Mouse (Mus musculus) lung, embryonic 16.5 days (tissue): Measurements from ENCODE around the gene Tmeff2. TPM values are rescaled to one million over a fixed set of nuclear protein-coding genes. Genes with fewer than 3 reads are reported as not detected.

Experiments used
- ATAC-seq: fragments of 200-750 bp; cut with Nextera tagmentation; 2 replicates; pipeline ENCODE4 v1.8.0; 2017; ENCODE audit warnings: low read depth, mild to moderate bottlenecking, moderate library complexity
- H3K27ac ChIP-seq: fragments of 300-500 bp; sonication (generic); 2 replicates; pipeline ENCODE4 v1.5.1; 2014; ENCODE audit warnings: mild to moderate bottlenecking, control low read depth, low read length
- H3K27me3 ChIP-seq: fragments of 300-500 bp; sonication (generic); 2 replicates; pipeline ENCODE4 v1.6.1; 2014; ENCODE audit warnings: low read depth, low read length, mixed read lengths; ENCODE audit not compliant: control insufficient read depth, insufficient read depth
- H3K36me3 ChIP-seq: fragments of 300-500 bp; sonication (generic); 2 replicates; pipeline ENCODE4 v1.6.1; 2014; ENCODE audit warnings: low read length; ENCODE audit not compliant: control insufficient read depth, insufficient read depth
- H3K4me1 ChIP-seq: fragments of 300-500 bp; sonication (generic); replicated peaks from 2 replicates; pipeline ENCODE4 v1.6.1; 2014; ENCODE audit warnings: low read length, mixed read lengths; ENCODE audit not compliant: control insufficient read depth, insufficient read depth
- H3K4me2 ChIP-seq: fragments of 300-500 bp; sonication (generic); 2 replicates; pipeline ENCODE4 v1.6.1; 2014; ENCODE audit warnings: low read depth, low read length, control low read depth
- H3K4me3 ChIP-seq: fragments of 300-500 bp; sonication (generic); 2 replicates; pipeline ENCODE4 v1.5.1; 2014; ENCODE audit warnings: mild to moderate bottlenecking, low read length, control low read depth
- H3K9ac ChIP-seq: fragments of 300-500 bp; sonication (generic); 2 replicates; pipeline ENCODE4 v1.6.1; 2014; ENCODE audit warnings: low read length, control low read depth
- H3K9me3 ChIP-seq: fragments of 300-500 bp; sonication (generic); 2 replicates; pipeline ENCODE4 v1.6.1; 2016; ENCODE audit warnings: low read length; ENCODE audit not compliant: control insufficient read depth
- WGBS: fragments of 180-500 bp; shearing (Covaris S2); extraction: QIAGEN DNeasy Blood & Tissue Kit; methylation state at CpG from one replicate; pipeline ENCODE4 v1.1.7; 2014; 5-methylcytosine and 5-hydroxymethylcytosine counted together
- polyA plus RNA-seq: library from polyadenylated mRNA; unstranded; fragments of >200 nt; fragmentation: Nextera tagmentation; extraction: Ambion mirVana; gene quantifications from 2 replicates; pipeline ENCODE4 v1.2.1, GENCODE M21; 2015

The Tmeff2 gene
- polyA plus RNA-seq, 1 experiment from 2014 or later: 2.6 TPM

DNA sequence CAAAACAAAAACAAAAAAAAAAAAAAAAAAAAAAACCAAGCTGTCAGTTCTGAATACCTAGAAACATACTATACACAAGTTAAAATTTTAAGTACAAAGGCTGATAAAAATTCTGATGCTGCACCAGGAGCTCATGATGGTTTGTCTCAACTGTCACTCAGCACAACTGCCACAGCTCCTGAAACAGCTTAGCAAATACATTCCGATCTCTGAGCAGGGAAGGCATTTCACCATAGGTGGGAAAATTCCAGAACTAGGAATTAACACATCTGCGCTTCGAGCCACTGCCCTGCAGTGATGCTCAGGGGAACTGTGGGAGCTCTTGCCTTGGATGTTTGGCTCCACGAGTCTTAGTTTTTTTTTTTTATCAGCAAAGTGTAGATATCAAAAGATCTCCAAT, 249.0 kb downstream of the Tmeff2 start:
- ATAC-seq: peak; percentile 63
- Histone ChIP-seq H3K36me3 (no peaks in the 10 kb centered on the region), H3K27ac (no peak overlapping the region), H3K27me3 (no peaks in the 10 kb centered on the region), H3K4me2 (no peak overlapping the region), H3K4me3 (no peak overlapping the region), H3K4me1 (peaks cover 6% of the 10 kb centered on the region), H3K9me3 (no peaks in the 10 kb centered on the region), H3K9ac (no peak overlapping the region)
- 37% methylated on average over 4 of the region's 4 CpGs for WGBS

DNA sequence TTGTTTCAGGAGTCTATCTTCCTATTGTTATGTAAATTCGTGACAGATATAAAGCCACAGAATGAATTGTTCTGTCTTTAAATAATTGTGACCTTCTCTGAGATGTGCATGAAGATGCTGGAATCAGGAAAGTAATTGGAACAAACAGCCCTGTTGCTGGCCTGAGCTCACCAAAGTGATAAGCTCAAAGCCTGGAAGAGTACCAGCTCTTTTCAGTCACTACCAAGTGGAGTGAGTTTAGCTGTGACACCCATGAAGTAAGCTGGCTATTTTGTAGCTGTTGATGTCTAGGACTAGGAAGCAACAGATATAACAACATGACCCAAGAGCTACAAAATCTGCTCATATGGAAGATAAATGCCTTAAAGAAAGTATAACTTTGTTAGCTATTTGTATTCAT, 249.4 kb downstream of the Tmeff2 start:
- ATAC-seq: peak; percentile 49; the same call in 1 of the 2 replicates
- no peaks in the 10 kb centered on the region for H3K9me3 ChIP-seq
- WGBS: 61% methylated on average over 1 of the region's 1 CpGs
- H3K4me2 ChIP-seq: no peak overlapping the region
- H3K27ac ChIP-seq: no peak overlapping the region
- no peak overlapping the region for H3K9ac ChIP-seq
- no peak overlapping the region for H3K4me3 ChIP-seq
- no peaks in the 10 kb centered on the region for H3K27me3 ChIP-seq
- H3K36me3 ChIP-seq: no peaks in the 10 kb centered on the region
- H3K4me1 ChIP-seq: peaks cover 6% of the 10 kb centered on the region

GRCm38 (mm10) chr1:51152017-51152416, 251.6 kb downstream of the Tmeff2 start:
- peak; percentile 64; the same call in 1 of the 2 replicates for ATAC-seq
- no peak overlapping the region for H3K27ac ChIP-seq
- no peaks in the 10 kb centered on the region for H3K27me3 ChIP-seq
- no peak overlapping the region for H3K9ac ChIP-seq
- no peak overlapping the region for H3K4me2 ChIP-seq
- H3K4me1 ChIP-seq: peaks cover 6% of the 10 kb centered on the region
- no peaks in the 10 kb centered on the region for H3K36me3 ChIP-seq
- no peak overlapping the region for H3K4me3 ChIP-seq
- WGBS: 39% methylated on average over 2 of the region's 2 CpGs
- no peaks in the 10 kb centered on the region for H3K9me3 ChIP-seq

- Histone ChIP-seq H3K27ac (no peak overlapping the region), H3K27me3 (no peaks in the 10 kb centered on the region), H3K9ac (no peak overlapping the region), H3K4me1 (peaks cover 6% of the 10 kb centered on the region), H3K9me3 (no peaks in the 10 kb centered on the region), H3K36me3 (no peaks in the 10 kb centered on the region), H3K4me2 (no peak overlapping the region), H3K4me3 (no peak overlapping the region)
- no peak for ATAC-seq
- 33% methylated on average over 5 of the region's 5 CpGs for WGBS
These were observed 252.4 kb downstream of the Tmeff2 start for GRCm38 (mm10) chr1:51152856-51153255.

DNA sequence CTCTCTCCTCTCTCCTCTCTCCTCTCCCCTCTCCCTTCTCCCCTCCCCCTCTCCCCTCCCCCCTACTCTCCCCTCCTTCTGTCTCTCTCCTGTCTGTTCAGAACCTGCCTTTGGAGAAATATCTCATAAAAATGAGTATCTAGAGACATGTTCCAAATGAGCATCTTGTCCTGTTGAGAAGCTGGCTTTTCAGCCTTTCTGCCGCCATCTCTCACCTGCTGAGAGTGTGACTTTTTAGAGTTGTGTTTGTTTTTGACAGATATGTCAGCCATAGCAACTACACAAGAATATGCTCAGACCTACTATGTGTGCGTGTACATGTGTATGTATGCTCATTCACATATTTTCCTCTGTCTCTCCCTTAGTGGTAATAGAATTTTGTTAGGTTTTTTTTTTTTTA, 283.8 kb downstream of the Tmeff2 start:
- Histone ChIP-seq H3K27me3 (no peaks in the 10 kb centered on the region), H3K4me3 (no peak overlapping the region), H3K9ac (no peak overlapping the region), H3K36me3 (no peaks in the 10 kb centered on the region), H3K4me1 (peaks cover 7% of the 10 kb centered on the region), H3K27ac (no peak overlapping the region), H3K9me3 (no peaks in the 10 kb centered on the region), H3K4me2 (no peak overlapping the region)
- no peak for ATAC-seq
- 82% methylated on average over 2 of the region's 2 CpGs for WGBS

DNA sequence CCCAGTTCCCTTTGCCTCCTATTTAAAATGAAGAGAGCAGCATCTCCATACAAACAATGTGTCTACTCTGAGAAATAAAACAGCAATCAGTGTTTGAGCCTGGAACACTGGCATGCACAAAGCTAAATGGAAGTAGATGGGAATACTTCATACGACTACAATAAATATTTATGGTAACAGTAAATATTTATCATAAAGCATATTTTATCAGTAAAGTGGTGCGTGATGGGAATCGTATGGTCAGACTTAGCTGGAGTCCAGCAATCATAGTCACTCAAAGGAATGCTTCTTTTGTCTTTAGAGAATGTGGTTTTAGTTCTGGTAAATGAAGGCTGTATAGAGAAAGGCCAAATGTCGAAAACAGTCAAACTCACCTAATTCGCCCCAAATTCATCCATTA, 288.6 kb downstream of the Tmeff2 start:
- Histone ChIP-seq H3K27me3 (no peaks in the 10 kb centered on the region), H3K9ac (no peak overlapping the region), H3K4me1 (peaks cover 23% of the 10 kb centered on the region), H3K4me3 (no peak overlapping the region), H3K4me2 (no peak overlapping the region), H3K9me3 (no peaks in the 10 kb centered on the region), H3K36me3 (no peaks in the 10 kb centered on the region), H3K27ac (peak overlapping the region; percentile 80; the same call in 1 of the 2 replicates)
- 50% methylated on average over 5 of the region's 5 CpGs for WGBS
- peak; percentile 85 for ATAC-seq

DNA sequence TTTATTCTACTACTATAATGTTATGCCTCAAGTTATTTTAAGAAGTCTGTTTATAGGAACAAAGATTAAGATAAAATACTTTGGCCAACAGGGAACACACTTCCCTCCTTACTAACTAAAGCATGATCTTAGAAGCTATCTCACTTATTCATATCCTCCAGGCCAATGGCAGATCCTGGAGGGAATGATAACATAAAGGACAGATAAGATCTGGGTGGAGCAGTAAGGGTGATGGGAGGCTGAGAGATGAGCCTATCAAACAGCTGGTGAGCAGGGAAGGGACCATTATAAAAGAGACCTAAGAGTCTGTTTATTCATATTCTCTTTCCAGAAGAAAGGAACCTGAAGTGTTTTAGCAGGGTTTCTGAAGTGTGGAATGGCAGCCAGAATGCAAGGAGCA, 290.8 kb downstream of the Tmeff2 start:
- ATAC-seq: no peak
- Histone ChIP-seq H3K4me1 (peaks cover 23% of the 10 kb centered on the region), H3K27ac (peak overlapping the region; percentile 76)

GRCm38 (mm10) chr1:51191872-51192613, 291.6 kb downstream of the Tmeff2 start:
- H3K36me3 ChIP-seq: no peaks in the 10 kb centered on the region
- no peaks in the 10 kb centered on the region for H3K9me3 ChIP-seq
- H3K4me2 ChIP-seq: no peak overlapping the region
- ATAC-seq: no peak
- H3K4me1 ChIP-seq: peaks cover 23% of the 10 kb centered on the region
- H3K27ac ChIP-seq: peak overlapping the region; percentile 76
- H3K9ac ChIP-seq: no peak overlapping the region
- H3K4me3 ChIP-seq: no peak overlapping the region
- no peaks in the 10 kb centered on the region for H3K27me3 ChIP-seq
- WGBS: 51% methylated on average over 6 of the region's 6 CpGs

More for the DNA sequence above, 290.8 kb downstream of the Tmeff2 start:
- Histone ChIP-seq H3K4me3 (no peak overlapping the region), H3K36me3 (no peaks in the 10 kb centered on the region), H3K9ac (no peak overlapping the region), H3K9me3 (no peaks in the 10 kb centered on the region), H3K4me2 (no peak overlapping the region), H3K27me3 (no peaks in the 10 kb centered on the region)

DNA sequence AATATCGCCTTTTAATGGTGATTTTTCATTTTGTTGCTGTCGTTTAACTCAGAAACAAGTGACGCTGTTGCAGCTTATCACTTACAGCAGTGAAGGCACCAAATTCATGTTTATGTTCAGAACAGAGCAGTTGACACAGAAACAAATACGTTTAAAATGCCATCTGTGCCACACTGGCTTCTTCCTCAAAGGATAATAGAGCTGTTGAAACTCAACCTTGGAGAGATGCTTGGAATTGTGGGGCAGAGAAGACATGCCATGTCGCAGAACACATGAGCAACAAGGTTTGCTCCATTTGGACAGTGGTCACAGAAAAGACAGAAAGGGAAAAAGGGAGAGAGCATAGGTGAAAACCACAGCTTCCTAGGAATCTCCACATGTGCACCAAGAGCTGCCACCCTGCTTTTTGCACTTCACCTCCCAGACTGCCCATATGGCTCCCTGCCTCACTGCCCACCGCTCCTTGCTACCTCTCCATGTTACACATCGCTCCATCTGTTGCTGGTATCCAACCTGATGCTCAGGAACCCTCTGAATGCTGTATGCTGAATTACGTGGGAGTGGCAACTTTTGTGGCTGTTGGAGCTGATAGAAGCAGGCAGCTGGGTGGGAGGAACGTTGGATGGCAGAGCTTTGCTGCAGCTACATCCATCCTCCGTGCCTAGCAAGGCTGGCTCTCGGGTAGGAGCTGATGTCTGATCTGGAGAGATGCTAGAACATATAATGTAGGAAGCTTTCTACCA, 298.8 kb downstream of the Tmeff2 start:
- Histone ChIP-seq H3K4me1 (no peaks in the 10 kb centered on the region), H3K9ac (no peak overlapping the region), H3K36me3 (no peaks in the 10 kb centered on the region), H3K4me2 (no peak overlapping the region), H3K4me3 (no peak overlapping the region), H3K27me3 (no peaks in the 10 kb centered on the region), H3K9me3 (no peaks in the 10 kb centered on the region), H3K27ac (no peak overlapping the region)
- WGBS: 77% methylated on average over 11 of the region's 11 CpGs
- ATAC-seq: no peak
